Mouse (Mus musculus): ENCODE data around the gene Cyp2s1. TPM values are rescaled to one million over a fixed set of nuclear protein-coding genes. Genes with fewer than 3 reads are reported as not detected.

Gene Cyp2s1
- polyA plus RNA-seq, 1 experiment from 2014 or later: 0.20 TPM

DNA sequence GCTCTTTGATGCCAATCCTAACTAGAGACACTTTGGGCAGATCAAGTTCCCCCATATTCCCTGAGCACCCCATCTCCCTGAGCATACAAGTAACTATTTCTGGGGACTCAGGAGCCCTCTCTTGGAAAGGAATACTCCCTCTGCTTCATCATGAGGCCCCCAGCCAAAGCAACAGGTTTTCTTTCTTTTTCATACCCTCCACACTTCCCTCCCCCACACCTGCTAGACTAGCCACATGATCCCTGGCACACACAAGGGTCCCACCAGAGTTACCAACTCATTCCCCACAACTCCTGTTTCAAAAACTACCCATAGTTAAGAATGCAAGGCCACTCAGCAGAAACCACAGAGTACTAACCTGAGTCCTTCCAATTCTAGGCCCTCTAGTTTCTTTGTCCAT lies 63.6 kb downstream of the Cyp2s1 start:
- H3K4me3 ChIP-seq (ENCODE audit: inconsistent target): peak overlapping the region; percentile 84
- peak overlapping the region; percentile 68 for H3K27ac ChIP-seq
- H3K36me3 ChIP-seq (ENCODE audit: inconsistent target): peaks cover 31% of the 10 kb centered on the region; the same call in 1 of the 2 replicates
- H3K79me2 ChIP-seq (ENCODE audit: inconsistent target): peaks cover 61% of the 10 kb centered on the region

Other genes with a start within 250 kb of the Cyp2s1 start
- gene Erich4, start 201.0 kb downstream of the Cyp2s1 start, polyA plus RNA-seq (2018): not detected in 3 replicates
- gene Dmac2, start 197.5 kb downstream of the Cyp2s1 start, polyA plus RNA-seq (2018): 13.2 to 21.2 TPM (median 16.4 TPM) in 3 replicates
- 21.5 to 44.1 TPM (median 21.7 TPM) in 3 replicates for gene B3gnt8, start 190.3 kb downstream of the Cyp2s1 start, polyA plus RNA-seq (2018)
- gene Bckdha, start 157.9 kb downstream of the Cyp2s1 start, polyA plus RNA-seq (2018): 16.8 to 34.2 TPM (median 16.9 TPM) in 3 replicates
- gene Exosc5, start 157.7 kb downstream of the Cyp2s1 start, polyA plus RNA-seq (2018): 8.2 to 37.9 TPM (median 20.7 TPM) in 3 replicates
- 0.25 to 0.59 TPM (median 0.32 TPM) in 3 replicates for gene Tmem91, start 141.7 kb downstream of the Cyp2s1 start, polyA plus RNA-seq (2018)
- gene B9d2, start 136.1 kb downstream of the Cyp2s1 start, polyA plus RNA-seq (2018): 6.8 to 17.7 TPM (median 9.7 TPM) in 3 replicates
- 329 to 471 TPM (median 343 TPM) in 3 replicates for gene Tgfb1, start 129.9 kb downstream of the Cyp2s1 start, polyA plus RNA-seq (2018)
- gene Ccdc97, start 97.8 kb downstream of the Cyp2s1 start, polyA plus RNA-seq (2018): 21.9 to 33.1 TPM (median 32.9 TPM) in 3 replicates
- 94.5 to 149 TPM (median 100 TPM) in 3 replicates for gene Hnrnpul1, start 62.2 kb downstream of the Cyp2s1 start, polyA plus RNA-seq (2018)
- gene Axl, start 28.2 kb downstream of the Cyp2s1 start, polyA plus RNA-seq (2018): 47.8 to 96.5 TPM (median 55.0 TPM) in 3 replicates
- gene Cyp2b10, start 80.7 kb upstream of the Cyp2s1 start, polyA plus RNA-seq (2018): not detected in 3 replicates
- gene Cyp2b13, start 244.6 kb upstream of the Cyp2s1 start, polyA plus RNA-seq (2018): not detected in 3 replicates

Measured in macrophage (primary cell).